Mouse (Mus musculus) heart, postnatal 14 days (tissue): ENCODE measurements at regions not wholly inside any gene's neighbourhood (a gene's known extent, or its start where the extent isn't known, plus 50 kb on each side); places are given as distances from the start of the nearest gene placed in this dataset.
A peak's percentile ranks its signal among the peaks of the same experiment; 100 is the strongest.
"Not testable (repeated sequence)": the region's sequence is repeated elsewhere in the genome, so short reads cannot be mapped to it uniquely, and the experiment has no call there.

ENCODE experiments used
- DNase-seq, 2 experiments: peaks; one replicate each; pipeline ENCODE4 v3.0.0; 2021 to 2022
- intact Hi-C: fragments of 180-260 bp; cut with DNase I; formaldehyde crosslinking; loops from one replicate; pipeline ENCODE4 v1.15.1; 2025

DNA sequence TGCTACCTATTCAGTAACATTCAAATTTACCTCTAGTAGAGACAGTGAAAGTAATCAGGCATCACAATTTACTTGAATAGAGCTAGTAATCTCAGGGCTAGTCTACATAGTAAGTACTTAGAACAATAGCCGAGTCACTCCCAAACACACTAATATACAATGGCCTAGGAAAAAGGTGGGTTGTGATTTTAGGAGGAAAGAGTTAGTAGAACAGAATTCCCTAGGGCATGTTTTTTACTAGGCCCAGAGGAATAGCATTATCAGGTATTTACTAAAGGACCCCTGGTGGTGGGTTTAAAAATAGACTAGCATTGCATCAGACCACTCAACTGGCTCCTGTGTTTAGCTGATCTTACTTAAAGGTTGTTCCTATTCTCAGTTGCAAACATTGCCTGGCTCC lies 535.8 kb downstream of the Mat2b start:
- intact Hi-C loops, DNase-seq: not testable (repeated sequence)

DNA sequence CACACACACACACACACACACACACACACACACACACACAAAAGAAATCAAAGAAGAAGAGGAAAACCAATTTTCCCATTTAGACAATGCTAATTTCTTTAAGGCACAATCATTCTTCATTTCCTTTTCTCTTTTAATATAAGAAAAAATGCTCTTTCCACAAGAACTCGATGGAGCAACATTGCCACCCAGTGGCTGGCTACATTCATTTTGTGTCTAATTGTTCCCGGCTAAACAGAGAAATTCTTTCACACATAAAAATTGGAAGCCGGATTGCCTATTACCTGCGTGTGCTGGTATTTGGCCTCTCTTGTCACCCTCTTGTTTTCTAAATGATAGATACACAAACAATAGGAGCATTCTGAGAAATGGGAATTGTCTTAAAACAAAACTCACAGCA lies 545.7 kb downstream of the Mat2b start:
- intact Hi-C loops = loop anchor here (5.0 kb wide), 1 partner anchor 562 kb away; no protein-coding TSS in a partner anchor
- DNase-seq = peak; percentile 13 to 37

DNA sequence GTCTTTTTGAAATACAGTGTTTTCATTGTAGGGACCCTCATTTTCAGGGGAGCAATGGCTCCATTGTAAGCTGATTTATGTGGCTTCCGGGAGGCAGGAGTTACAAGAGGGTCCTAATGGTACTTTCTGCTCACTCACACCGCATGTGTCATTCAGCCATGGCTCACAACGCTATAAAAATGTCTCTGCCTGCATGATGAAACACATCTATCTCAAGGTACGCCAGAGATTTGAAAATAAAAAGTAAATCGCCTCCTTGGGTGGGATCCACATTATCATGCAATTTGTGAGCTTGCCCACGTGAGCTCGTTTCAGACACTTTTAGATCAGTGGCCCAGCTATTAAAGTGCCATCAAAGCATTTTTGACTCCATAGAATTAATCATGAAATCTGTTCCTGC lies 557.2 kb downstream of the Mat2b start:
- intact Hi-C loops = no loop called here
- no peak for DNase-seq

DNA sequence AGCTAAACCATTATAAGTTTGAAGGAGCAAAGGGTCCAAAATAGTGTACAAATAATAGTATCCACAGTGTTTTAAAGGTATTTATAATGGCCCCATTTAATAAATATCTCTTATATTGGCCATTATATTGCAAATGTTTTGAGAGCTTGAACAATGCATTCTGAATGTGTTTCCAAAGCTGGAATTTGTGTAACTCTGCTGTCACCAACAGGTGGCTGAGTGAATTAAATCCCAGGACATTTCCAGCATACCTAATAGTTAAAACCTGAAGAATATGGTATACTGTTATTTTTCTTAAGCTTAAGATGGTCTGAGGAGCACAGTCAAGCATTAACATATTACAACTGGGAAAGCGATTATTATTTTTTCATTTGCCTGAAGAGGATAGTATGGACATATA lies 592.4 kb downstream of the Mat2b start:
- intact Hi-C loops = no loop called here
- no peak for DNase-seq

DNA sequence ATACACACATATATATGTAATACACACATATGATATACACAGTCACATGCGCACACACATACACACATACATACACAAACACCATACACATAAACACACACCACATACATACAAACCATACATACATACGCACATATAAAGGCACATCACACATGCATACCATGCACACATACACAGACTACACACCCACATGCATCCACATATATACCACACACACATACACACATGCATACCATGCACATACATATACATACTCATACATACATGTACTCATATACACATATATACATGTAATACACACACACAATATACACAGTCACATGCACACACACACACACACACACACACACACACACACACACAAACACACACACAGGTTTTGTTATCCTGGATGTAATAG lies 620.7 kb downstream of the Mat2b start:
- no peak for DNase-seq
- intact Hi-C loops = no loop called here

DNA sequence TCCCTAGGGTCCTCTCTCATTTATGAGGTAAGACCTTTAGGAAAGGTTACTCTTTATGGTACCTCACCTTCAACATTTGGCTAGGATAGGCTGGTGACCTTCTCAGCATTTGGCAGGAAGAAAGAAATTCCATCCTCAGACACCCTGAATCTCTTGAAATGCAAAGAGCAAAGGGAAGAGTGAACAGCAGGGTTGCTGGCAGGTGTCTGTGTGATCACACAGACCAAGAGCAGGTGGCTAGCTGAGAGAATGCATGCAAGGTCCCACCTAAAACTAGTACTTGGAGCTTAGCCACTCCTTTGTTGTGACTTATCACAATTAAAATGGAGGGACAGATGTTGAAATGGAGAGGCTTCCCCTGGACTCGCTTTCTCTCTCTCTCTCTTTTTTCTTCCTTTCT lies 644.5 kb downstream of the Mat2b start:
- DNase-seq = no peak
- intact Hi-C loops = no loop called here

DNA sequence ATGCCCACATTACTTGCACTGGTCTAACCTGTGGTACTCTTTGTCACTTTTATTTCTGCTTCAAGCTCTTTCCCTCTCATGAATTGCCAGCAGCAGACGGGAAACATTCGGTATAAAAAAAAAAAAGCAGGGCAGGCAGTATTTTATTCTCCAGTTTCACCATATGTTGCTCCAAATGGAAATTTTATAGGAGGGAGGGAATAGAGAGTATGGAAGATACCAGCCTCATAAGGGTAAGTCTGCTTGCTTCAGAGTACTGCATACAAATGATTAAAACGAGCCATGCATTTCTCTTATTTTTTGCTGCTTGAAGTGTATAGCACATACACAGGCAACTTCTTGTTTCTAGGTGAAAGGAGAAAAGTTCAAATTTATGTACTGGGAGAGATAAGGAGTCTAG lies 667.5 kb downstream of the Mat2b start:
- no peak for DNase-seq
- intact Hi-C loops = no loop called here

DNA sequence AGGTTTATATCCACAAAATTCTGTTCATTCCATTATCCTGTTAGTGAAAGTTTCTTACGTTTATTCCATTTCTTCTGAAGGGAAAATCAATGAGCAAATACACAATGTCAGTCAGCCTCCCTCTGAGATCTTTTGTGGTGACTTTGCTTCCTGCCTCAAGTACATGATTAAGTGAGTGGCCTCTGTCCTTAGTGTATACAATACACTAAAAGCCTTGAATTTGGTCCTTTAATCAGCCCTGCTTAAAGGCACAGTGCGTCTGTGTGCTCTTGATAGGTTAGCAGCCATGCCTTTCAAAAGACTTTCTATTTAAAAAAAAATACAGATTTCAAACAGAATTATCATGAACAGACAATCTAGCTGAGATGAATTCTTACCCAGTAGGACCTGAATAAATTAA lies 695.5 kb downstream of the Mat2b start:
- intact Hi-C loops = no loop called here
- DNase-seq = no peak

DNA sequence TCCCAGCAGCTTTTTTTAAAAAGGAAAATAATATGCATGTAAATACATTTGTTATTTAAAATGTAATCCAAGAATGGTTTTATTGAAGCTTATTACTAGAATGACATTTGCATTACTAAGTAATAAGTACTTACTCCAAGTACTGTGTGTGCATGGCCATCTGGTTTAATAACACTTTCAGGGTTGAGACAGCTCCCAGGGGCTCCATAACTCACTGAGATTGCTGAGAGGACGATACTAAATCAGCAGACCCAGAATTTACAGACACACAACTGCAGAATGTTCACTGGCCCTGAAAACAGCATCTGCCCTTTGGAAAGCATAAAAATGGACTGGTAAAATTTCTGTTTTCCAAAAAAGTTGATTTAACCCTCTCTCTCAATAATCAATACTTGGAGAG lies 696.4 kb downstream of the Mat2b start:
- intact Hi-C loops = no loop called here
- no peak for DNase-seq

DNA sequence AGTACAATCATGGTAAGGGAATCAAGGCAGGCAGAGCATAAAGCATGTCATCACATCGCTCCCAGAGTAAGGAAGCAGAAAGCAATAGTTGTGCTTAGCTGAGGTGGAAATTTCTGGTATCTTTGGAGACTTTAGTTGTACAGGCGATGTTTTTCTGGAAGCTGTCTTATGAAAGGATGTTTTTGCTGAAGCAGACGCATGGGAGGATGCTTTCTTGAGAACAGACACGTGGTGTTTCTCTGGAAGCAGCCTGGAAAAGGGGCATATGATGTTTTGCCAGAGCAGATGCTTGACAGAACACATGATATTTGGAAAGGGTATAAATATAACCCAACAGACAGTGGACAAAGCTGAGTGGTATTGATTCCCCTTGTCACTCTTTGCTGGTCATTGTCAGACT lies 722.4 kb downstream of the Mat2b start:
- intact Hi-C loops = no loop called here
- no peak for DNase-seq

DNA sequence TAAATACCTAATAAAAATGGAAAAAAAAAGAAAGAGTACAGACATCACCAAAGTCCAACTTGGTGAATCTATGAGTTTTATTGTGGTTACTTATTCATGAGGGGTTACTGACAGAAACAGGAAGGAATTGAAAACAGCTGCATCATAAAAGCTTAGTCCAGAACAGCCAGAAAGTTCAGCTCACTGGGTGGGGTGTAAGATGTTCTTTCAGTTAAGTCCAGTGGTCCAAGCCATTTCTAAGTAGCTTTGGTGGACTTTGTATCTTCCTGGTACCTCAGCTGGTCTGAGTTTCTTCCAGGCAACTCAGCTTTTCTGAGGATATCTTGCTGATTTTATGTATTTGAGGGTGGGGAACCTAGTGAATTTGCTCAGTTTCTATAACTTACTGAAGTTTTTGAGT lies 731.3 kb downstream of the Mat2b start:
- intact Hi-C loops = no loop called here
- DNase-seq = no peak

DNA sequence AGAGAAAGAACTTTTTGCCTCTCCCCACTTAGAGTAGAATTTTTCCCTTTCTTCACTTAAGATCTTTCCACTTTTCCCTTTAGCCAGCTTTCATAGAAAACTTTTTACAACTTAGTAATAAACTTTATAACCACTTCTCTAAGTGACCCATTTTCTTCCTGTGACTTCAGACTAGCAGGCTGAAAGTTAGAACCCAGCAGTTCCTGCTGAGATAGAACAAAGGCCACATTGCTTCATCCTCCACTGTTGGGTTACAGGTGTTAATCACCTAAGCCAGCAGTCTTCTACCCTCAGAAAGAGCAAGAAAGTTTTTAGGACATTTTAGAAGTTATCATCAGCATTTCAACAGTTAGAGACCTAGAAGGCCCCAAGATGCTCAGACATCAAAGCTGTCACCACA lies 740.6 kb downstream of the Mat2b start:
- DNase-seq = no peak
- intact Hi-C loops = no loop called here

DNA sequence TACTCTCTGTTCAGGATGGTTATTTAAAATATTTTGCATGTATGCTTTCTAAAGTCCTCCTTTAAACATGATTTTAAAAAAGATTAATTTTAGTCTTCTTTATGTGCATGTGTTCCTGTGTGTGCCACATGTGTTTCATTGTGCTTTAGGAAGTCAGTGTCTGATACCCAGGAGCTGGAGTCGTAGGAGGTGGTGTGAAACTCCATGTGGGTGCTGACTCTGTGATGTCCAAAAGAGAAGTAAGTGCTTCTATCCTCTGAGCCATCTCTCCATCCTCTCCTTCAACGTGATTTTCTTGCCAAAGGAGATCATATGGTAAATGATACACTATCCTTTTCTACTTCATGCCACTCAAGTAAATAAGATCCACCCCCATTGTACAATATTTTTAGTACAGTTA lies 750.8 kb downstream of the Mat2b start:
- intact Hi-C loops = no loop called here
- DNase-seq = no peak

DNA sequence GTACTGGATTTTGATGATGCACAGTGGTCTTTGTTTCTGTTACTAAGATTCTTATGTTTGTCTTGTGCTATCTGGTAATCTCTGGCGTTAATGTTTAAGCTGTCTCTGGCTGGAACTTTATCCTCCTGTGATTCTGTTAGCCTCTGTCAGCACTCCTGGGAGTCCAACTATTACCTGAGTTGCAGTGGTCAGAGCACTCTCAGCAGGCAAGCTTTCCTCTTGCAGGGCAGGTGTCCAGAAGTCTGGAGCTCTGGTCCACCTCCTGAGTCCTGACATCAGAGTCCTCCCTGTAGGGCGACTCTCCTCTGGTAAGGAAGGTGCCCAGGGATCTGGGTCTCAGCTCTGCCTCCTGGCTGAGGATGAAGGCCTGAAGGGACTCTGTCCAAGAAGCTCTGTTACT lies 760.8 kb downstream of the Mat2b start:
- DNase-seq = no peak
- intact Hi-C loops = no loop called here

DNA sequence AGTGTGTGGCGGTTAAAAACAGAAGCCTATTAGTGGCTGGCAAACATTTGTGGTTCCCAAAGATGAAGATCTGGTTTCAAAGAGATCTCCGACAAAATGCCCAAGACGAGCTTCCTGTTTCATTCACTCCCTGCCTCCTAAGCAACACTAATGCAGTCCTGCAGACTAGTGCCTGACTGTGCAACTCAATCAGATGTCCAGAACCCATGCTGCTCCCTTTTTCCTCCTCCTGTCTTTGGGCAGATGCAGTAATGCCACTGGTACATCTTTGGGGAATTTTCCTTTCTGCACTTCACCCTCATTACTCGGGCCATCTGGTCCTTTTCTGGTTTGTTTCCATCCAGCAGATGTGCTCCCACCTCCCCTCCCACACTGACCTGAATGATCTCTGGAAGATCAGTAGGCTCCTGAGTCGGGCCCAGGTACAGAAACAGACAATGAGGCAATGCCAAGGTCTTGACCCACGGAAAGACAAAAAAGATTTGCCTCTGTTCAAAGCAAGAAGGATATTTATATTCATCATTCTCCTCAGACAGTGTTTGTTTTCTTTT lies 771.0 kb downstream of the Mat2b start:
- DNase-seq = no peak
- intact Hi-C loops = no loop called here

DNA sequence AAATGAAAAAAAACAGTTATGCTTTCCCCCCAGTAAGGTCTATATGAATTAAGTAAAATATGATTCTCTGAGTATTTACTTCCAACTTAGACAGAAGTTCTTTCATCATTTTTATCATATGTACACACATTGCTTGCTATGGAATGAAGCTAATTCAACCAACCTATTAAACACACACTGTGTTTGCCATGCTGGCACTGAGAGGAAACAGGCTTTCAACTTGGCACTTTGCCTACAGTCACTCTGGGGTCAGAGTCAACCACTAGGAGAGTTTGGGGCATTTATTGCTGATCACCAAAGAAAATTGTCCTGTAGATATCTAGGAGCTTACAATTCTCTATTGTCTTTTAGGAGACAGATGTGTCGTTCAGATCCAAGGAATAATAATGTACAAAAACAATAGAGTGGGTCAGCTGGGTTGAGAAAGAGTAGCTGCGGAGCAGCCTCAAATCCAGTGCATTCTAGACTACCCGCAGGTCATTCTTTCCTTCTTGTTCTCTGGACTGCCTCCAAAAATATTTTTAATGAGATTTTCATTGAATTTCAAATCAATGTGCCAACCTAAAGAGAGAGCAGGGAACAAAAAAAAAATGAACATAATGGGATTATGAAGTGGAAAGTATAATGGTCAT lies 777.2 kb downstream of the Mat2b start:
- intact Hi-C loops = no loop called here
- DNase-seq = no peak

DNA sequence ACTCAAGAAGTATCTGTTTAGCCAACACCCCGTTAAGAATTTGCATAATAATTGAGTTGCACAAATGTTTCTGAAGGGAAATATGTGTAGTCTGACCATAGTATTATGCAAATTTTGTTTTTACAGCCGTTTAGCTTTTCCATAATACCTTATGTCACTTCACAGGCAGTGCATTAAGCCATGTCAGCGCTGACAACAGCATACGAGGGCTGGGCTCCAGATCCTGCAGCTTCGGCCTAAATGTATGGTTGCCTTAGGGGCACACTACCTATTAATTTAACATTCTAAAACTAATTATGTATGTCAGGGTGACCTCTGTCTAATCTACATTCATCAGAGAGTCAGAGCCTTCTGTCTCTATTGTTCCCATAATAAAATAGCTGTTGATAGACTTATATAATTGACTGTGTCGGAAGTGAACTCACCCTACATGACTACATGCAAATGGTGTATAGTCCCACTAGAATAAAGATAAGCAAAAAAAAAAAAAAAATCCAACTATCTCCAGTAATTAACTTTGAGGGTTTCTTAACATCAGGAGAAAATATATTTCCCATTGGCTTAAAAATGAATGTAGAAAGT lies 795.3 kb downstream of the Mat2b start:
- intact Hi-C loops = no loop called here
- DNase-seq = no peak

DNA sequence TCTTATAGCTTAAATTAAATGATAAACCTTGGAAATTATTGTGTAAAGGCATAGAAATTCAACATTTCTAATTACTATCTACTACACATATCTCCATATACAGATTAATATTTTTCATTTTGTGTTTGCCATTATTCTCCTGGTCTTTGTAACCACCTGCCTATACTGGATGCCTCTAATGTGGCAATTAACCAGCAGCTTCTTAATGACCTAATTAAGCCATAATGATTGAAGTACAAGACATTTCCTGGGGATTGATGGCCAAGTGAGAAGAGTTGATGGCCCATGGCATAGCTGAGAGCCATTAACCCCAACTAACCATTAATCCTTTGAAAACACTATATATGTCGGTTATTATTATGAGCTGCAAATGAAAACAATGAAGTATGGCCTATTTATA lies 811.7 kb downstream of the Mat2b start:
- no peak for DNase-seq
- intact Hi-C loops = no loop called here

DNA sequence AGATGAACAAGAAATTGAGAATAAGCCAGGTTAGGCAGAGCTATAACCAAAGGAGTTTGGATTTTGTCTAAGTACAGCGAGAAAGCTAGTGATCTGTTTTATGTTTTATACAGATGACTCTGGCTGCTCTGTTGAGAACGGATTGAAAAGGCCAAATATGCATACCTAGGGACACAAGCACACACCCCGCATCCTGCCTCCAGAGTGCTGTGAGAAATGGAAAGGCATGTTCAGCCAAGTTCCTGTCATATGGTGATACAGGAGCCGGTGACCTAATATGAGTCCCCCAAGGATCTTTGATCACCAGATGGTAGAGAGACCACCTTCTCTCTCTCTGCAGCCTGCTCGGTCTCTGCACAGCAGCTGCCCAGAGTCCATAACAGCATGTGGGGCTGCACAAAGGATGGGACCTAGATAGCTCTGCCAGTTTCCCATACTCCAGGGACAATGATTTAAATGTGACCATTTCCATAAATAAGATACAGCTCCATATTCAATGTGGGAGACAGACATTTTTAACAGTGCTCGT lies 826.5 kb downstream of the Mat2b start:
- no peak for DNase-seq
- intact Hi-C loops = no loop called here
